Mouse (Mus musculus): ENCODE results near the gene Serac1. TPM values are rescaled to one million over a fixed set of nuclear protein-coding genes. Genes with fewer than 3 reads are reported as not detected.

Gene Serac1
- polyA plus RNA-seq, 1 experiment from 2014 or later, result 5.3 TPM

DNA sequence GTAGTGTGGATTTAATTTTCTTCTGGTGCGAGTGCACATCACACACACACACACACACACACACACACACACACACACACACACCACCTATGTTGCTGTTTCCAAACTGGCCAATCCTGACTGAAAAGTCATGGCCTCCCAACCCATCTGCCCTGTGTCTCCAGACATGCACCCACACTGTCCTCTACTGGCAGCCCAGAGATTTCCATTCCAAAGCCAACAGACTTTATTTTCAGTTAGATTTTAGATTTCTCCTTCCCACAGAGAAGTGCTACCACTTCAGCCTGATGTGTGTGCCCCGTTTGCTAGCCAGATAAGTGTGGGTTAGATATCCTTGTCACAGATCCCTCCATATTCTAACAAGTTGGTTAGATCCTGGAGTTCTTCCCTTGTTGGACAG is 59.8 kb downstream of the Serac1 start:
- no peak for ATAC-seq (ENCODE audit: insufficient number of reproducible peaks, insufficient read depth, low FRiP score, low read depth)
- Histone ChIP-seq H3K4me2 (replicated peaks; ENCODE audit: low read depth, low read length) (no peak overlapping the region), H3K27me3 (ENCODE audit: control insufficient read depth, insufficient read depth, low read length) (no peaks in the 10 kb centered on the region), H3K9me3 (ENCODE audit: control insufficient read depth, low read depth, low read length) (no peaks in the 10 kb centered on the region), H3K4me3 (ENCODE audit: low read depth, low read length) (no peak overlapping the region), H3K27ac (ENCODE audit: low read length) (no peak overlapping the region), H3K4me1 (ENCODE audit: control insufficient read depth, insufficient read depth, low read length) (no peaks in the 10 kb centered on the region), H3K9ac (replicated peaks; ENCODE audit: low read depth, low read length) (no peak overlapping the region), H3K36me3 (ENCODE audit: control insufficient read depth, insufficient read depth, low read length) (peaks cover 11% of the 10 kb centered on the region)
- 63% methylated on average over 2 of the region's 2 CpGs for WGBS

DNA sequence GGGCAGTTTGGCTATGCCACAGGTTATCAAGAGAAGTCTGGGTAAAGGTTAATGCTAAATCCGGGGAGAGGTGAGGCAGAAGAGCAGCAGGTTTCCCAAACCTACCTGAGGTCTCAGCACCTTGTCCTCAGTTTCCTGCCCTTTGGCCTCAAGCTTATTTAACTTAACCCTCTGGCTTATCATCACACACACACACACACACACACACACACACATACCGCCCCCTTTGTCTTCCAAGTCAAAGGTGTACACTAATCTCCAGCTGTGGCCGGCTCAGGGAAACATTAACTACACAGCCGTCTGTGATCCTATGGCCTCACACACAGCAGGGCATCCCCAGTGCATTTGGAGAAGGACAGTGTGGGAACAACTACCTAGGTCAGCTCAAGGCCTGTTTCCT is 61.2 kb downstream of the Serac1 start:
- Histone ChIP-seq H3K9me3 (ENCODE audit: control insufficient read depth, low read depth, low read length) (no peaks in the 10 kb centered on the region), H3K4me2 (replicated peaks; ENCODE audit: low read depth, low read length) (no peak overlapping the region), H3K4me1 (ENCODE audit: control insufficient read depth, insufficient read depth, low read length) (no peaks in the 10 kb centered on the region), H3K27ac (ENCODE audit: low read length) (no peak overlapping the region; the same call in 1 of the 2 replicates), H3K27me3 (ENCODE audit: control insufficient read depth, insufficient read depth, low read length) (no peaks in the 10 kb centered on the region), H3K9ac (replicated peaks; ENCODE audit: low read depth, low read length) (no peak overlapping the region), H3K36me3 (ENCODE audit: control insufficient read depth, insufficient read depth, low read length) (peaks cover 11% of the 10 kb centered on the region), H3K4me3 (ENCODE audit: low read depth, low read length) (no peak overlapping the region)
- WGBS, result 64% methylated on average over 4 of the region's 4 CpGs
- no peak for ATAC-seq (ENCODE audit: insufficient number of reproducible peaks, insufficient read depth, low FRiP score, low read depth)

DNA sequence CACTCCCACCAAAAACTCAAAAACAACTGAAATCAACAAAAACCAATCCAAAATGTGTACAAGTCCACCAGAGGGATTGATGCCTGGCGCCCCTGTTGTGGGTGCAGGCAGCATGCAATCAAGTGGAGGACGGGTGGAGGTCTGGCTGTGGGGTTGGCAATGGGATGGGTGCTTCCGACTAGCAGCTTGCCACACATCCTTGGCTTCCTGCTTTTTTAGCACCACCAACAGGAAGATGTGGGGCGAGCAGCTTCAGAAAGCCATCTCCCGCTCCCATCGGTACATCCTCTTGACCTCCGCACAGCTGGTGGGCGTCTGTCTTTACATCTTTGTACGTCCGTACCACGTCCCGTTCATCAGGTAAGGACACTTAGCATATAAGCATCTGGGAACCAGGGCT is 62.3 kb downstream of the Serac1 start:
- no peaks in the 10 kb centered on the region for H3K9me3 ChIP-seq (ENCODE audit: control insufficient read depth, low read depth, low read length)
- WGBS, result 62% methylated on average over 12 of the region's 12 CpGs
- no peak overlapping the region for H3K9ac ChIP-seq (replicated peaks; ENCODE audit: low read depth, low read length)
- H3K4me3 ChIP-seq (ENCODE audit: low read depth, low read length), result no peak overlapping the region
- H3K36me3 ChIP-seq (ENCODE audit: control insufficient read depth, insufficient read depth, low read length), result peaks cover 9% of the 10 kb centered on the region
- ATAC-seq (ENCODE audit: insufficient number of reproducible peaks, insufficient read depth, low FRiP score, low read depth), result no peak
- no peaks in the 10 kb centered on the region for H3K27me3 ChIP-seq (ENCODE audit: control insufficient read depth, insufficient read depth, low read length)
- no peak overlapping the region for H3K27ac ChIP-seq (ENCODE audit: low read length)
- no peak overlapping the region for H3K4me2 ChIP-seq (replicated peaks; ENCODE audit: low read depth, low read length)
- no peaks in the 10 kb centered on the region for H3K4me1 ChIP-seq (ENCODE audit: control insufficient read depth, insufficient read depth, low read length)

- no peak overlapping the region for H3K4me2 ChIP-seq (replicated peaks; ENCODE audit: low read depth, low read length)
- H3K4me1 ChIP-seq (ENCODE audit: control insufficient read depth, insufficient read depth, low read length), result no peaks in the 10 kb centered on the region
- WGBS, result 62% methylated on average over 7 of the region's 7 CpGs
- H3K36me3 ChIP-seq (ENCODE audit: control insufficient read depth, insufficient read depth, low read length), result peaks cover 9% of the 10 kb centered on the region
- no peaks in the 10 kb centered on the region for H3K9me3 ChIP-seq (ENCODE audit: control insufficient read depth, low read depth, low read length)
- ATAC-seq (ENCODE audit: insufficient number of reproducible peaks, insufficient read depth, low FRiP score, low read depth), result peak; percentile 87
- no peaks in the 10 kb centered on the region for H3K27me3 ChIP-seq (ENCODE audit: control insufficient read depth, insufficient read depth, low read length)
- no peak overlapping the region for H3K27ac ChIP-seq (ENCODE audit: low read length)
- no peak overlapping the region for H3K9ac ChIP-seq (replicated peaks; ENCODE audit: low read depth, low read length)
- H3K4me3 ChIP-seq (ENCODE audit: low read depth, low read length), result no peak overlapping the region
Observed at GRCm38 (mm10) chr17:6016213-6016780, 63.2 kb downstream of the Serac1 start.

DNA sequence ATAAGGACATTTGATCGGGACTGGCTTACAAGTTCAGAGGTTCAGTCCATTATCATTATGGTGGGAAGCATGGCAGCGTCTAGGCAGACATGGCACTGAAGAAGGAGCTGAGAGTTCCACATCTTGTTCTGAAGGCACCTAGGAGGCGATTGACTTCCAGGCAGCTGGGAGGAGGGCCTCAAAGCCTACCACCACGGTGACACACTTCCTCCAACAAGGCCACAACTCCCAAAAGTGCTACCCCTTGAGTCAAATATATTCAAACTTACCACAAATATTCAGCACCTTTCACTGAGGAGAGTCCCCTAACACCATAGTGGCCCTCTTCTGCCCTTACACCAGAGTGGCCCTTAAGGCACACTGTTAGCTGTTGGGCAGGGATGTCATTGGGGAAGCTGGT is 64.6 kb downstream of the Serac1 start:
- Histone ChIP-seq H3K9ac (replicated peaks; ENCODE audit: low read depth, low read length) (no peak overlapping the region), H3K4me3 (ENCODE audit: low read depth, low read length) (no peak overlapping the region), H3K4me2 (replicated peaks; ENCODE audit: low read depth, low read length) (no peak overlapping the region), H3K27me3 (ENCODE audit: control insufficient read depth, insufficient read depth, low read length) (no peaks in the 10 kb centered on the region), H3K27ac (ENCODE audit: low read length) (no peak overlapping the region), H3K36me3 (ENCODE audit: control insufficient read depth, insufficient read depth, low read length) (peaks cover 14% of the 10 kb centered on the region), H3K4me1 (ENCODE audit: control insufficient read depth, insufficient read depth, low read length) (no peaks in the 10 kb centered on the region), H3K9me3 (ENCODE audit: control insufficient read depth, low read depth, low read length) (no peaks in the 10 kb centered on the region)
- ATAC-seq (ENCODE audit: insufficient number of reproducible peaks, insufficient read depth, low FRiP score, low read depth), result no peak
- WGBS, result 87% methylated on average over 4 of the region's 4 CpGs

- Histone ChIP-seq H3K36me3 (ENCODE audit: control insufficient read depth, insufficient read depth, low read length) (peaks cover 14% of the 10 kb centered on the region), H3K27me3 (ENCODE audit: control insufficient read depth, insufficient read depth, low read length) (no peaks in the 10 kb centered on the region), H3K4me2 (replicated peaks; ENCODE audit: low read depth, low read length) (no peak overlapping the region), H3K4me3 (ENCODE audit: low read depth, low read length) (no peak overlapping the region), H3K27ac (ENCODE audit: low read length) (no peak overlapping the region), H3K9me3 (ENCODE audit: control insufficient read depth, low read depth, low read length) (no peaks in the 10 kb centered on the region), H3K4me1 (ENCODE audit: control insufficient read depth, insufficient read depth, low read length) (no peaks in the 10 kb centered on the region), H3K9ac (replicated peaks; ENCODE audit: low read depth, low read length) (no peak overlapping the region)
- no peak for ATAC-seq (ENCODE audit: insufficient number of reproducible peaks, insufficient read depth, low FRiP score, low read depth)
- WGBS, result 80% methylated on average over 4 of the region's 4 CpGs
Observed at GRCm38 (mm10) chr17:6013079-6013478, 66.5 kb downstream of the Serac1 start.

GRCm38 (mm10) chr17:6009606-6010005 is 69.9 kb downstream of the Serac1 start:
- no peak overlapping the region for H3K27ac ChIP-seq (ENCODE audit: low read length)
- H3K27me3 ChIP-seq (ENCODE audit: control insufficient read depth, insufficient read depth, low read length), result no peaks in the 10 kb centered on the region
- H3K4me3 ChIP-seq (ENCODE audit: low read depth, low read length), result no peak overlapping the region
- WGBS, result 86% methylated on average over 4 of the region's 4 CpGs
- no peaks in the 10 kb centered on the region for H3K9me3 ChIP-seq (ENCODE audit: control insufficient read depth, low read depth, low read length)
- H3K9ac ChIP-seq (replicated peaks; ENCODE audit: low read depth, low read length), result no peak overlapping the region
- no peak for ATAC-seq (ENCODE audit: insufficient number of reproducible peaks, insufficient read depth, low FRiP score, low read depth)
- H3K4me1 ChIP-seq (ENCODE audit: control insufficient read depth, insufficient read depth, low read length), result peaks cover 17% of the 10 kb centered on the region
- H3K4me2 ChIP-seq (replicated peaks; ENCODE audit: low read depth, low read length), result no peak overlapping the region
- peaks cover 11% of the 10 kb centered on the region for H3K36me3 ChIP-seq (ENCODE audit: control insufficient read depth, insufficient read depth, low read length)

- WGBS, result 80% methylated on average over 11 of the region's 11 CpGs
- Histone ChIP-seq H3K27ac (ENCODE audit: low read length) (no peak overlapping the region), H3K4me3 (ENCODE audit: low read depth, low read length) (no peak overlapping the region), H3K9ac (replicated peaks; ENCODE audit: low read depth, low read length) (no peak overlapping the region), H3K9me3 (ENCODE audit: control insufficient read depth, low read depth, low read length) (no peaks in the 10 kb centered on the region), H3K4me2 (replicated peaks; ENCODE audit: low read depth, low read length) (no peak overlapping the region), H3K27me3 (ENCODE audit: control insufficient read depth, insufficient read depth, low read length) (no peaks in the 10 kb centered on the region), H3K36me3 (ENCODE audit: control insufficient read depth, insufficient read depth, low read length) (peaks cover 10% of the 10 kb centered on the region), H3K4me1 (ENCODE audit: control insufficient read depth, insufficient read depth, low read length) (peaks cover 17% of the 10 kb centered on the region)
- no peak for ATAC-seq (ENCODE audit: insufficient number of reproducible peaks, insufficient read depth, low FRiP score, low read depth)
Observed at GRCm38 (mm10) chr17:6008590-6008989, 71.0 kb downstream of the Serac1 start.

DNA sequence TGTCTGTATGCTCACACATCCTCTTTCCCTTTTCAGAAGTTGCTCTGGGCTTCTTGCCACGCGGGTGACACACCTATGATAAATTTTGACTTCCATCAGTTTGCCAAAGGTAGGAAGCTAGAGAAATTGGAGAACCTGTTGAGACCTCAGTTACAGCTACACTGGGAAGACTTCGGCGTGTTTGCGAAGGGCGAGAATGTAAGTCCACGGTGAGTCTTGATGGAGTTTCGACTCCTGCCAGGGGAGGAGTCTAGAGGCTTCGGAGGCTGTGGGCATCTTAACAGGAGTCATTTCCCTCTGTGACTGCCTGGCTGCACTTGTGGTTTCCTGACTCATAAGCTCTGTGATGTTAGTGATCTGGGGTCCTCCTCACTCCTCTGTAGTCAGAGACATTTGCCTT is 71.6 kb downstream of the Serac1 start:
- Histone ChIP-seq H3K4me2 (replicated peaks; ENCODE audit: low read depth, low read length) (no peak overlapping the region), H3K9ac (replicated peaks; ENCODE audit: low read depth, low read length) (no peak overlapping the region), H3K27ac (ENCODE audit: low read length) (no peak overlapping the region; the same call in 1 of the 2 replicates), H3K9me3 (ENCODE audit: control insufficient read depth, low read depth, low read length) (no peaks in the 10 kb centered on the region), H3K36me3 (ENCODE audit: control insufficient read depth, insufficient read depth, low read length) (peaks cover 4% of the 10 kb centered on the region; the same call in 1 of the 2 replicates), H3K4me3 (ENCODE audit: low read depth, low read length) (no peak overlapping the region), H3K4me1 (ENCODE audit: control insufficient read depth, insufficient read depth, low read length) (peaks cover 17% of the 10 kb centered on the region), H3K27me3 (ENCODE audit: control insufficient read depth, insufficient read depth, low read length) (no peaks in the 10 kb centered on the region)
- WGBS, result 74% methylated on average over 9 of the region's 9 CpGs
- ATAC-seq (ENCODE audit: insufficient number of reproducible peaks, insufficient read depth, low FRiP score, low read depth), result no peak
